Mouse (Mus musculus) testis, adult 2 months (tissue): Measurements from ENCODE around the gene Git2. TPM values are rescaled to one million over a fixed set of nuclear protein-coding genes. Genes with fewer than 3 reads are reported as not detected.

ENCODE experiments used
- H3K27ac ChIP-seq: fragments of 200-500 bp; 2 replicates; pipeline ENCODE4 v1.5.1; 2012; ENCODE audit warnings: low read depth, low read length; ENCODE audit not compliant: control insufficient read depth, insufficient read depth
- H3K27me3 ChIP-seq: fragments of 200-500 bp; 2 replicates; pipeline ENCODE4 v1.6.1; 2012; ENCODE audit warnings: mild to moderate bottlenecking, low read length, moderate library complexity; ENCODE audit not compliant: control insufficient read depth, insufficient read depth
- H3K36me3 ChIP-seq: fragments of 200-500 bp; 2 replicates; pipeline ENCODE4 v1.6.1; 2012; ENCODE audit warnings: mild to moderate bottlenecking, low read length; ENCODE audit not compliant: control insufficient read depth, insufficient read depth
- H3K4me1 ChIP-seq: fragments of 200-500 bp; 2 replicates; pipeline ENCODE4 v1.6.1; 2012; ENCODE audit warnings: low read length; ENCODE audit not compliant: control insufficient read depth, insufficient read depth
- H3K4me3 ChIP-seq: fragments of 200-500 bp; 2 replicates; pipeline ENCODE4 v1.5.1; 2012; ENCODE audit warnings: low read depth, mild to moderate bottlenecking, low read length, moderate library complexity, mixed read lengths; ENCODE audit not compliant: control insufficient read depth
- CTCF ChIP-seq: fragments of 200-500 bp; IDR thresholded peaks from 2 replicates; pipeline ENCODE4 v1.5.1; 2012; ENCODE audit warnings: low read depth, mild to moderate bottlenecking, inconsistent platforms, low read length, moderate library complexity; ENCODE audit not compliant: control insufficient read depth, insufficient read depth, insufficient replicate concordance
- POLR2A ChIP-seq: fragments of 200-500 bp; IDR thresholded peaks from 2 replicates; pipeline ENCODE4 v1.6.1; 2012; ENCODE audit warnings: low read depth, mild to moderate bottlenecking, inconsistent platforms, low read length, moderate library complexity; ENCODE audit not compliant: control insufficient read depth
- polyA plus RNA-seq: library from polyadenylated mRNA; depleted of rRNA; stranded (reverse); fragments of >200 nt; gene quantifications from 2 replicates; pipeline ENCODE4 v1.2.3, GENCODE M21; 2012

Git2 gene
- polyA plus RNA-seq, 1 experiment: 16.1 TPM

GRCm38 (mm10) chr5:114809826-114810225, 34.5 kb upstream of the Git2 start:
- peaks cover 7% of the 10 kb centered on the region for H3K4me1 ChIP-seq
- no peaks in the 10 kb centered on the region; the same call in 1 of the 2 replicates for H3K36me3 ChIP-seq
- H3K27ac ChIP-seq: no peak overlapping the region
- H3K27me3 ChIP-seq: no peaks in the 10 kb centered on the region
- no peak overlapping the region for H3K4me3 ChIP-seq
- TF ChIP-seq POLR2A: no peak
- no peak for TF ChIP-seq CTCF

- Histone ChIP-seq H3K36me3 (peaks cover 2% of the 10 kb centered on the region), H3K4me1 (peaks cover 6% of the 10 kb centered on the region), H3K27ac (no peak overlapping the region), H3K27me3 (no peaks in the 10 kb centered on the region), H3K4me3 (no peak overlapping the region)
- TF ChIP-seq POLR2A (no peak), CTCF (no peak)
Measured at GRCm38 (mm10) chr5:114809181-114809756, 34.0 kb upstream of the Git2 start.

GRCm38 (mm10) chr5:114808385-114808784, 33.1 kb upstream of the Git2 start:
- no peak for TF ChIP-seq POLR2A
- TF ChIP-seq CTCF: no peak
- peaks cover 5% of the 10 kb centered on the region for H3K4me1 ChIP-seq
- H3K4me3 ChIP-seq: no peak overlapping the region
- no peaks in the 10 kb centered on the region for H3K27me3 ChIP-seq
- peaks cover 2% of the 10 kb centered on the region for H3K36me3 ChIP-seq
- no peak overlapping the region for H3K27ac ChIP-seq

- peaks cover 2% of the 10 kb centered on the region for H3K36me3 ChIP-seq
- no peak overlapping the region for H3K4me3 ChIP-seq
- TF ChIP-seq POLR2A (no peak), CTCF (no peak)
- H3K27ac ChIP-seq: no peak overlapping the region
- peaks cover 5% of the 10 kb centered on the region for H3K4me1 ChIP-seq
- no peaks in the 10 kb centered on the region for H3K27me3 ChIP-seq
Measured at GRCm38 (mm10) chr5:114807893-114808292, 32.6 kb upstream of the Git2 start.

GRCm38 (mm10) chr5:114807468-114807867, 32.2 kb upstream of the Git2 start:
- Histone ChIP-seq H3K36me3 (peaks cover 2% of the 10 kb centered on the region), H3K27ac (no peak overlapping the region)
- TF ChIP-seq CTCF (no peak), POLR2A (0 out of 2 replicates have a peak, but pooled peaks have one; percentile 17)

GRCm38 (mm10) chr5:114807063-114807462, 31.7 kb upstream of the Git2 start:
- H3K36me3 ChIP-seq: peaks cover 2% of the 10 kb centered on the region

More at GRCm38 (mm10) chr5:114807468-114807867, 32.2 kb upstream of the Git2 start:
- Histone ChIP-seq H3K27me3 (no peaks in the 10 kb centered on the region), H3K4me3 (no peak overlapping the region), H3K4me1 (peaks cover 5% of the 10 kb centered on the region)

GRCm38 (mm10) chr5:114806636-114807035, 31.3 kb upstream of the Git2 start:
- TF ChIP-seq POLR2A (no peak), CTCF (no peak)
- Histone ChIP-seq H3K27ac (peak overlapping the region; percentile 3; the same call in 1 of the 2 replicates), H3K4me3 (no peak overlapping the region), H3K36me3 (peaks cover 2% of the 10 kb centered on the region), H3K4me1 (peaks cover 2% of the 10 kb centered on the region; the same call in 1 of the 2 replicates), H3K27me3 (no peaks in the 10 kb centered on the region)

More at GRCm38 (mm10) chr5:114807063-114807462, 31.7 kb upstream of the Git2 start:
- Histone ChIP-seq H3K27ac (no peak overlapping the region), H3K4me3 (no peak overlapping the region), H3K27me3 (no peaks in the 10 kb centered on the region), H3K4me1 (peaks cover 3% of the 10 kb centered on the region; the same call in 1 of the 2 replicates)
- no peak for TF ChIP-seq POLR2A
- no peak for TF ChIP-seq CTCF
